In genomic region chr4:66002936-66003335, GRCm38 (mm10) we compare ENCODE assay signal across 19 mouse cellular contexts.
DNase-seq lines count a peak whose midpoint lies in the region; ATAC-seq and TF ChIP-seq lines count a peak whose summit lies in the region.
"Had no signal": no experiment of that assay in that cellular context is flagged by ENCODE, and none has a peak within 500 bp of the region (broad histone marks: within the 10 kb centered on the region; RNA-seq: fewer than 3 reads in every experiment).

No protein-coding gene starts in this region.

- no peaks in the 10 kb centered on the region for H3K36me3 ChIP-seq in heart, postnatal 0 days (replicated peaks; ENCODE audit: control insufficient read depth, insufficient read depth, low read length)
- H3K36me3 ChIP-seq: embryonic facial prominence, embryonic 13.5 days; forebrain, embryonic 12.5 days; heart, embryonic 12.5 days; hindbrain, embryonic 12.5 days had no signal

- intact Hi-C loops in heart, postnatal 10 days (cut with DNase I), result no loop called here

- no peak for ATAC-seq in heart, postnatal 0 days (ENCODE audit: insufficient read depth, low read depth)
- ATAC-seq: forebrain, embryonic 16.5 days; hindbrain, embryonic 16.5 days; inflammation-experienced regulatory T-cells, adult 6 months; intestine, postnatal 0 days had no signal

- no peak overlapping the region for H3K4me2 ChIP-seq in heart, postnatal 0 days (ENCODE audit: low read depth, low read length)
- H3K4me2 ChIP-seq: embryonic facial prominence, embryonic 13.5 days; forebrain, embryonic 12.5 days; heart, embryonic 12.5 days; hindbrain, embryonic 12.5 days had no signal

- peak; percentile 3; the same call in 1 of the 2 replicates for TF ChIP-seq CTCF in cerebellum, adult 2 months (IDR thresholded peaks at IDR 0.05; ENCODE audit: borderline replicate concordance, insufficient read depth, low read depth, low read length)
- TF ChIP-seq CTCF in heart, postnatal 0 days (IDR thresholded peaks at IDR 0.05; ENCODE audit: low read depth), result peak; percentile 16; the same call in 1 of the 2 replicates

- no peak for TF ChIP-seq POLR2A in cerebellum, adult 2 months (IDR thresholded peaks at IDR 0.05; ENCODE audit: borderline replicate concordance, insufficient read depth, low read length)

- H3K27me3 ChIP-seq in cerebellum, adult 2 months (ENCODE audit: control insufficient read depth, insufficient read depth, low read length), result no peaks in the 10 kb centered on the region
- no peaks in the 10 kb centered on the region for H3K27me3 ChIP-seq in heart, postnatal 0 days (ENCODE audit: control insufficient read depth, insufficient read depth, low read length)
- H3K27me3 ChIP-seq: embryonic facial prominence, embryonic 13.5 days; forebrain, embryonic 12.5 days; heart, embryonic 12.5 days; hindbrain, embryonic 12.5 days had no signal

- H3K9ac ChIP-seq in heart, postnatal 0 days (replicated peaks; ENCODE audit: low read depth, low read length), result no peak overlapping the region
- H3K9ac ChIP-seq: embryonic facial prominence, embryonic 13.5 days; forebrain, embryonic 12.5 days; heart, embryonic 12.5 days; hindbrain, embryonic 12.5 days had no signal

- no peaks in the 10 kb centered on the region for H3K4me1 ChIP-seq in cerebellum, adult 2 months (ENCODE audit: control insufficient read depth, insufficient read depth, low read length)
- H3K4me1 ChIP-seq in heart, postnatal 0 days (ENCODE audit: control insufficient read depth, insufficient read depth), result no peaks in the 10 kb centered on the region
- H3K4me1 ChIP-seq: embryonic facial prominence, embryonic 13.5 days; forebrain, embryonic 12.5 days; heart, embryonic 12.5 days; hindbrain, embryonic 12.5 days had no signal

- H3K27ac ChIP-seq in cerebellum, adult 2 months (ENCODE audit: insufficient read depth, low read length), result no peak overlapping the region
- H3K27ac ChIP-seq in heart, postnatal 0 days (ENCODE audit: low read depth), result no peak overlapping the region
- H3K27ac ChIP-seq: embryonic facial prominence, embryonic 13.5 days; forebrain, embryonic 12.5 days; hindbrain, embryonic 12.5 days had no signal

- DNase-seq in cerebellum, adult 2 months, result peak in 1 of 2 experiments; percentile 37
- DNase-seq in cerebellum, postnatal 4 days (ENCODE audit: low spot score in 2 of 2), result no peak
- DNase-seq in heart, postnatal 0 days (ENCODE audit: low spot score), result no peak
- no peak for DNase-seq in heart, postnatal 10 days
- peak; percentile 60 for DNase-seq in brain, adult 2 months (ENCODE audit: low read depth, low spot score)
- peak; percentile 45 for DNase-seq in cerebellum, adult 9-10 months
- DNase-seq in thymus, postnatal 25 days, result no peak
- DNase-seq: adrenal gland, adult 2 months; adrenal gland, postnatal 25 days; heart, postnatal 4 days; kidney, adult 8-10 months had no signal

- no peaks in the 10 kb centered on the region for H3K9me3 ChIP-seq in heart, postnatal 0 days (replicated peaks; ENCODE audit: control insufficient read depth, low read length)
- H3K9me3 ChIP-seq: embryonic facial prominence, embryonic 13.5 days; forebrain, embryonic 12.5 days; heart, embryonic 12.5 days; hindbrain, embryonic 12.5 days had no signal

- H3K4me3 ChIP-seq in cerebellum, adult 2 months (replicated peaks; ENCODE audit: insufficient read depth, low read depth, low read length), result no peak overlapping the region
- H3K4me3 ChIP-seq in heart, postnatal 0 days (ENCODE audit: low read depth, low read length), result no peak overlapping the region
- H3K4me3 ChIP-seq: embryonic facial prominence, embryonic 13.5 days; forebrain, embryonic 12.5 days; heart, embryonic 12.5 days; hindbrain, embryonic 12.5 days had no signal

- no peak for TF ChIP-seq EP300 in heart, postnatal 0 days (IDR thresholded peaks at IDR 0.05; ENCODE audit: low read depth)

Comparison
In these comparisons a context has a peak if more than half of its experiments do, and no peak if none do; other contexts are left out.
1. DNase-seq: peak in brain, adult 2 months (single experiment) and cerebellum, adult 9-10 months (single experiment); none in cerebellum, postnatal 4 days (0 of 2), heart, postnatal 0 days (single experiment), heart, postnatal 10 days (0 of 2) and thymus, postnatal 25 days (single experiment).